Mouse (Mus musculus): ENCODE results near the gene Tfb2m. TPM values are rescaled to one million over a fixed set of nuclear protein-coding genes. Genes with fewer than 3 reads are reported as not detected.

The Tfb2m gene
- total and polyA plus RNA-seq, 3 experiments = 19.3 to 20.9 TPM; not detected in 1

- no peak overlapping the region for H3K27ac ChIP-seq (ENCODE audit: control insufficient read depth, low read depth, low read length)
These were observed 3.1 kb upstream of the Tfb2m start for GRCm38 (mm10) chr1:179548996-179549752.

GRCm38 (mm10) chr1:179548220-179548619 lies 2.2 kb upstream of the Tfb2m start:
- H3K27me3 ChIP-seq (ENCODE audit: control insufficient read depth in 1 of 2, insufficient read depth in 2 of 2, low read length in 2 of 2) = no peaks in the 10 kb centered on the region
- no peaks in the 10 kb centered on the region for H3K9me3 ChIP-seq (replicated peaks; ENCODE audit: insufficient read depth, low read length)
- peaks cover 10 to 22% of the 10 kb centered on the region in 2 experiments for H3K4me1 ChIP-seq (ENCODE audit: control insufficient read depth in 1 of 2, insufficient read depth in 2 of 2, low read length in 2 of 2)
- H3K4me3 ChIP-seq (ENCODE audit: control insufficient read depth in 1 of 2, insufficient read depth in 1 of 2, low read depth in 2 of 2, low read length in 2 of 2) = no peak overlapping the region
- H3K27ac ChIP-seq (ENCODE audit: control insufficient read depth, low read depth, low read length) = no peak overlapping the region
- peaks cover 0 to 54% of the 10 kb centered on the region in 2 experiments; a peak in 2 of 4 replicates for H3K36me3 ChIP-seq (ENCODE audit: control insufficient read depth in 1 of 2, insufficient read depth in 2 of 2, low read length in 2 of 2)
- no peak overlapping the region for H3K9ac ChIP-seq (ENCODE audit: control insufficient read depth, low read depth, low read length, poor library complexity, severe bottlenecking)
- TF ChIP-seq SMC3 (IDR thresholded peaks at IDR 0.05; ENCODE audit: low read depth, low read length) = no peak
- TF ChIP-seq MAZ (IDR thresholded peaks at IDR 0.05; ENCODE audit: low read depth, low read length) = no peak
- no peak for TF ChIP-seq TCF12 (IDR thresholded peaks at IDR 0.05; ENCODE audit: low read depth, low read length)
- no peak for TF ChIP-seq KAT2A (conservative IDR thresholded peaks at IDR 0.05; ENCODE audit: low read depth, low read length)
- TF ChIP-seq CHD1 (IDR thresholded peaks at IDR 0.05; ENCODE audit: low read depth, low read length) = no peak
- TF ChIP-seq MYB (IDR thresholded peaks at IDR 0.05; ENCODE audit: low read depth, low read length) = no peak
- no peak for TF ChIP-seq ZNF384 (IDR thresholded peaks at IDR 0.05; ENCODE audit: low read depth, low read length)
- no peak for TF ChIP-seq USF1 (IDR thresholded peaks at IDR 0.05; ENCODE audit: low read depth, low read length)
- no peak for TF ChIP-seq RCOR1 (IDR thresholded peaks at IDR 0.05; ENCODE audit: low read depth, low read length)
- no peak for TF ChIP-seq MEF2A (IDR thresholded peaks at IDR 0.05; ENCODE audit: extremely low read depth, insufficient replicate concordance, low read depth, low read length, poor library complexity, severe bottlenecking)
- no peak for TF ChIP-seq UBTF (IDR thresholded peaks at IDR 0.05; ENCODE audit: borderline replicate concordance, insufficient read depth, low read depth, low read length)
- TF ChIP-seq GABPA (IDR thresholded peaks at IDR 0.05; ENCODE audit: low read depth, low read length) = no peak
- no peak for TF ChIP-seq MAX (IDR thresholded peaks at IDR 0.05; ENCODE audit: low read length)
- no peak for TF ChIP-seq JUND (IDR thresholded peaks at IDR 0.05; ENCODE audit: low read depth, low read length)
- no peak for DNase-seq (ENCODE audit: low read depth, low spot score)
- peaks cover 38% of the 10 kb centered on the region for H3K79me2 ChIP-seq (ENCODE audit: control insufficient read depth, insufficient read depth, low read length, poor library complexity)

More at GRCm38 (mm10) chr1:179548996-179549752, 3.1 kb upstream of the Tfb2m start:
- H3K36me3 ChIP-seq (ENCODE audit: control insufficient read depth in 1 of 2, insufficient read depth in 2 of 2, low read length in 2 of 2) = peaks cover 0 to 57% of the 10 kb centered on the region in 2 experiments; a peak in 2 of 4 replicates
- DNase-seq (ENCODE audit: low read depth, low spot score) = no peak
- no peaks in the 10 kb centered on the region for H3K9me3 ChIP-seq (replicated peaks; ENCODE audit: insufficient read depth, low read length)
- no peaks in the 10 kb centered on the region for H3K27me3 ChIP-seq (ENCODE audit: control insufficient read depth in 1 of 2, insufficient read depth in 2 of 2, low read length in 2 of 2)
- H3K4me1 ChIP-seq (ENCODE audit: control insufficient read depth in 1 of 2, insufficient read depth in 2 of 2, low read length in 2 of 2) = peaks cover 20 to 29% of the 10 kb centered on the region in 2 experiments
- TF ChIP-seq MEF2A (IDR thresholded peaks at IDR 0.05; ENCODE audit: extremely low read depth, insufficient replicate concordance, low read depth, low read length, poor library complexity, severe bottlenecking) (no peak), ZMIZ1 (IDR thresholded peaks at IDR 0.05; ENCODE audit: low read depth, low read length) (no peak), NRF1 (IDR thresholded peaks at IDR 0.05; ENCODE audit: insufficient read depth, low read depth, low read length, poor library complexity, severe bottlenecking) (no peak)
- H3K79me2 ChIP-seq (ENCODE audit: control insufficient read depth, insufficient read depth, low read length, poor library complexity) = peaks cover 32% of the 10 kb centered on the region
- no peak overlapping the region for H3K9ac ChIP-seq (ENCODE audit: control insufficient read depth, low read depth, low read length, poor library complexity, severe bottlenecking)
- no peak overlapping the region for H3K4me3 ChIP-seq (ENCODE audit: control insufficient read depth in 1 of 2, insufficient read depth in 1 of 2, low read depth in 2 of 2, low read length in 2 of 2)

Measured in MEL (cell line).